Mouse (Mus musculus): ENCODE measurements around the gene Clip1.

The Clip1 gene

GRCm38 (mm10) chr5:123602174-123602573, 82.2 kb downstream of the Clip1 start:
- no peak for DNase-seq (ENCODE audit: low spot score)

GRCm38 (mm10) chr5:123599319-123599718, 85.1 kb downstream of the Clip1 start:
- DNase-seq (ENCODE audit: low spot score), result no peak

- no peak for DNase-seq (ENCODE audit: low spot score)
These were observed 90.7 kb downstream of the Clip1 start for GRCm38 (mm10) chr5:123593622-123594280.

GRCm38 (mm10) chr5:123580043-123580442, 104.4 kb downstream of the Clip1 start:
- no peak for DNase-seq (ENCODE audit: low spot score)

- DNase-seq (ENCODE audit: low spot score), result no peak
These were observed 107.7 kb downstream of the Clip1 start for GRCm38 (mm10) chr5:123576696-123577095.

GRCm38 (mm10) chr5:123573362-123573761, 111.1 kb downstream of the Clip1 start:
- no peak for DNase-seq (ENCODE audit: low spot score)

GRCm38 (mm10) chr5:123572357-123573186, 111.8 kb downstream of the Clip1 start, which contains the start of gene Vps33a:
Vps33a (minus strand) TSS chr5:123573038.
- peak; percentile 98 for DNase-seq (ENCODE audit: low spot score)

- peak; percentile 11 for DNase-seq (ENCODE audit: low spot score)
These were observed 123.3 kb downstream of the Clip1 start for GRCm38 (mm10) chr5:123561128-123561527.

GRCm38 (mm10) chr5:123559588-123559987, 124.8 kb downstream of the Clip1 start:
- DNase-seq (ENCODE audit: low spot score), result no peak

- DNase-seq (ENCODE audit: low spot score), result peak; percentile 62
These were observed 128.0 kb downstream of the Clip1 start for GRCm38 (mm10) chr5:123556451-123556850.

GRCm38 (mm10) chr5:123555693-123556092, 128.7 kb downstream of the Clip1 start:
- peak; percentile 28 for DNase-seq (ENCODE audit: low spot score)

GRCm38 (mm10) chr5:123533801-123534200, 150.6 kb downstream of the Clip1 start:
- DNase-seq (ENCODE audit: low spot score), result peak; percentile 33

- DNase-seq (ENCODE audit: low spot score), result peak; percentile 37
These were observed 154.4 kb downstream of the Clip1 start for GRCm38 (mm10) chr5:123530056-123530455.

- DNase-seq (ENCODE audit: low spot score), result peak; percentile 38
These were observed 155.8 kb downstream of the Clip1 start for GRCm38 (mm10) chr5:123528641-123529040.
